Mouse (Mus musculus): ENCODE measurements around the gene Cyp2j6. TPM values are rescaled to one million over a fixed set of nuclear protein-coding genes. Genes with fewer than 3 reads are reported as not detected.

Gene Cyp2j6
- total RNA-seq, 2 experiments from 2014 or later = 11.9 to 13.2 TPM

Other genes with a start within 250 kb of the Cyp2j6 start
- gene Cyp2j11, start 205.0 kb downstream of the Cyp2j6 start, total RNA-seq (2021) = not detected
- not detected for gene Cyp2j8, start 46.3 kb downstream of the Cyp2j6 start, total RNA-seq (2021)
- gene Cyp2j9, start 37.9 kb upstream of the Cyp2j6 start, total RNA-seq (2021) = 10 to 100 TPM; 15.3 to 16.5 TPM
- not detected for gene Cyp2j5, start 110.5 kb upstream of the Cyp2j6 start, total RNA-seq (2021)
- gene Gm12695, start 231.5 kb upstream of the Cyp2j6 start, total RNA-seq (2021) = not detected

Measured in left cerebral cortex, postnatal 14 days (tissue).